Mouse (Mus musculus) myocyte (in vitro differentiated cells): Measurements from ENCODE around the gene Hbq1b. TPM values are rescaled to one million over a fixed set of nuclear protein-coding genes. Genes with fewer than 3 reads are reported as not detected.

Source experiments
- H3K27me3 ChIP-seq: one replicate; pipeline ENCODE4 v1.6.1; 2011; ENCODE audit not compliant: control insufficient read depth, insufficient read depth, insufficient read length
- H3K36me3 ChIP-seq: one replicate; pipeline ENCODE4 v1.6.1; 2011; ENCODE audit not compliant: control insufficient read depth, insufficient read depth
- H3K4me2 ChIP-seq: one replicate; pipeline ENCODE4 v1.6.1; 2011; ENCODE audit warnings: low read depth, control low read depth
- H3K4me3 ChIP-seq: one replicate; pipeline ENCODE4 v1.5.1; 2011; ENCODE audit warnings: mild to moderate bottlenecking, control low read depth, moderate library complexity
- H3K79me2 ChIP-seq: one replicate; pipeline ENCODE4 v1.6.1; 2011; ENCODE audit not compliant: control insufficient read depth, insufficient read depth
- H3ac ChIP-seq: one replicate; pipeline ENCODE4 v1.6.1; 2011; ENCODE audit not compliant: control insufficient read depth, insufficient read length
- CEBPB ChIP-seq: IDR thresholded peaks from 2 replicates; pipeline ENCODE4 v1.6.1; 2011; ENCODE audit warnings: mild to moderate bottlenecking, moderate library complexity; ENCODE audit not compliant: poor library complexity, insufficient read depth, severe bottlenecking
- E2F4 ChIP-seq: IDR thresholded peaks from one replicate; pipeline ENCODE4 v1.6.1; 2011; ENCODE audit warnings: mild to moderate bottlenecking, control low read depth, moderate library complexity; ENCODE audit not compliant: insufficient read depth
- MAX ChIP-seq: IDR thresholded peaks from one replicate; pipeline ENCODE4 v1.6.1; 2011; ENCODE audit warnings: low read depth, mild to moderate bottlenecking, control low read depth
- MYOD1 ChIP-seq, 3 experiments: IDR thresholded peaks; one replicate each; pipeline ENCODE4 v1.6.1; 2011; ENCODE audit warnings: control low read depth in 2 of 3, low read depth in 2 of 3, mild to moderate bottlenecking in 2 of 3, moderate library complexity in 1 of 3; ENCODE audit not compliant: insufficient read length in 2 of 3, control insufficient read depth in 1 of 3
- MYOG ChIP-seq, 3 experiments: IDR thresholded peaks; one replicate each; pipeline ENCODE4 v1.6.1; 2011; ENCODE audit warnings: control low read depth in 2 of 3, low read depth in 2 of 3, mild to moderate bottlenecking in 2 of 3; ENCODE audit not compliant: insufficient read length in 2 of 3, control insufficient read depth in 1 of 3, insufficient read depth in 1 of 3
- POLR2A ChIP-seq: IDR thresholded peaks from one replicate; pipeline ENCODE4 v1.6.1; 2011; ENCODE audit warnings: low read depth, mild to moderate bottlenecking, control low read depth, moderate library complexity; ENCODE audit not compliant: insufficient read length
- POLR2AphosphoS2 ChIP-seq: IDR thresholded peaks from one replicate; pipeline ENCODE4 v1.6.1; 2011; ENCODE audit warnings: low read depth, control low read depth; ENCODE audit not compliant: insufficient read length
- REST ChIP-seq: IDR thresholded peaks from one replicate; pipeline ENCODE4 v1.6.1; 2011; ENCODE audit warnings: mild to moderate bottlenecking, control low read depth, moderate library complexity; ENCODE audit not compliant: insufficient read depth, insufficient read length
- SRF ChIP-seq: IDR thresholded peaks from one replicate; pipeline ENCODE4 v1.6.1; 2011; ENCODE audit warnings: low read depth; ENCODE audit not compliant: control insufficient read depth, insufficient read length
- TCF12 ChIP-seq: IDR thresholded peaks from one replicate; pipeline ENCODE4 v1.6.1; 2011; ENCODE audit warnings: mild to moderate bottlenecking, control low read depth; ENCODE audit not compliant: poor library complexity, insufficient read depth, severe bottlenecking
- TCF3 ChIP-seq: IDR thresholded peaks from one replicate; pipeline ENCODE4 v1.6.1; 2011; ENCODE audit warnings: low read depth, control low read depth; ENCODE audit not compliant: insufficient read length
- USF1 ChIP-seq: IDR thresholded peaks from one replicate; pipeline ENCODE4 v1.6.1; 2011; ENCODE audit warnings: low read depth, mild to moderate bottlenecking, control low read depth, moderate library complexity
- polyA plus RNA-seq: library from polyadenylated mRNA; unstranded; fragments of >200 nt; fragmentation: generic; extraction: Trizol; gene quantifications from one replicate; pipeline ENCODE4 v1.2.1, GENCODE M21; 2012; ENCODE audit warnings: missing spikeins

The Hbq1b gene
- polyA plus RNA-seq, 1 experiment = 0.16 TPM

GRCm38 (mm10) chr11:32302824-32303419 is 16.2 kb downstream of the Hbq1b start:
- Histone ChIP-seq H3K27me3 (peaks cover 7% of the 10 kb centered on the region), H3K79me2 (no peaks in the 10 kb centered on the region), H3K4me2 (no peak overlapping the region), H3K36me3 (no peaks in the 10 kb centered on the region), H3ac (no peak overlapping the region), H3K4me3 (no peak overlapping the region)
- TF ChIP-seq MYOD1 (IDR thresholded peaks at IDR 0.05; ENCODE audit: control insufficient read depth in 1 of 3, insufficient read length in 2 of 3, low read depth in 2 of 3) (peak in 1 of 3 experiments; percentile 55), REST (no peak)

DNA sequence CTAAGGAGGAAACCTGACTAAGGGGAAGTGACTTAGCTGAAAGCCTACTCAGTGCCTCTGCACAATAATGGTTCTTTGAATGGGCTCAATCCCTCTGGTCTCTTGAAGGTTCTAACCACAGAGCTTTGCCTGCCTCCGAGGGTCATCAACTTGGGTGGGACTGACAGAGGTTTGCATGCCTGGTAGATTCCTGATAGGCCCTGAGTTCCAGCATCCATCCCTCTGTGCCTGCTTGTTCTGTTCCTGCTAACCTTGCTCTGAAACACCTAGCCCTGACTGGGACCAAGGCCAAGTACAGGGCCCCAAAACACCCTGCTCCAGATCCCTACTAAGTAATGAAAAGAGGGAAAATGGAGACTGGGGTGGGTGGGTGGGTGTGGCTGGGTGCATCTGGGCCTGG is 16.7 kb downstream of the Hbq1b start:
- Histone ChIP-seq H3ac (no peak overlapping the region), H3K36me3 (no peaks in the 10 kb centered on the region), H3K79me2 (no peaks in the 10 kb centered on the region), H3K4me2 (no peak overlapping the region), H3K27me3 (peaks cover 7% of the 10 kb centered on the region), H3K4me3 (no peak overlapping the region)
- no peak for TF ChIP-seq REST
- no peak for TF ChIP-seq E2F4
- no peak for TF ChIP-seq MAX
- no peak for TF ChIP-seq TCF3
- TF ChIP-seq USF1 = no peak
- no peak for TF ChIP-seq TCF12
- no peak for TF ChIP-seq SRF
- no peak for TF ChIP-seq POLR2AphosphoS2
- TF ChIP-seq POLR2A = no peak
- TF ChIP-seq MYOD1 (IDR thresholded peaks at IDR 0.05; ENCODE audit: control insufficient read depth in 1 of 3, insufficient read length in 2 of 3, low read depth in 2 of 3) = no peak

DNA sequence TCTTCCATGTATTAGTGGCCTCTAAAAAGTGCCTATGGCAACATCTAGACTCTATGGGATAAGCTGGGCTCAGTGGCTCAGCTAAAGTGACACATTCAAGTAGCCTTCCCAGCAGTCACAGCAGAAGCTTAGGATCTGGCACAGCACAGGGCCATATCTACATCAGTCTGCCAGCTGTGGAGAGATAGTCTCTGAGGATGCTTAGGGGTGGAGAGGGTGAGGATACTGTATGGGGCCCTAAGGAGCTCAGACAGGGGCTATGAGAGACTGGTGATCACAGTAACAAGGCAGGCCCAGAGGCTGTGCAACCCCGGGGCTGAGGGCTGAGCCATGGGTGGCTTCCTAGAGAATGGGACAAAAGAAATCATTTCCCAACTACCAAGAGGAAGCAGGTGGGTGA is 20.2 kb downstream of the Hbq1b start:
- no peaks in the 10 kb centered on the region for H3K79me2 ChIP-seq
- H3K4me2 ChIP-seq = no peak overlapping the region
- TF ChIP-seq E2F4 (no peak), MYOD1 (IDR thresholded peaks at IDR 0.05; ENCODE audit: control insufficient read depth in 1 of 3, insufficient read length in 2 of 3, low read depth in 2 of 3) (no peak)
- H3K27me3 ChIP-seq = peaks cover 7% of the 10 kb centered on the region
- no peaks in the 10 kb centered on the region for H3K36me3 ChIP-seq
- no peak overlapping the region for H3K4me3 ChIP-seq
- H3ac ChIP-seq = no peak overlapping the region

- Histone ChIP-seq H3K27me3 (no peaks in the 10 kb centered on the region), H3K36me3 (no peaks in the 10 kb centered on the region), H3ac (no peak overlapping the region), H3K4me3 (no peak overlapping the region), H3K4me2 (no peak overlapping the region), H3K79me2 (no peaks in the 10 kb centered on the region)
- no peak for TF ChIP-seq TCF12
- no peak for TF ChIP-seq REST
- TF ChIP-seq MAX = no peak
- TF ChIP-seq MYOG (IDR thresholded peaks at IDR 0.05; ENCODE audit: control insufficient read depth in 1 of 3, insufficient read depth in 1 of 3, insufficient read length in 2 of 3, low read depth in 2 of 3) = no peak
- no peak for TF ChIP-seq CEBPB
- no peak for TF ChIP-seq POLR2A
- TF ChIP-seq E2F4 = no peak
- no peak for TF ChIP-seq POLR2AphosphoS2
- TF ChIP-seq MYOD1 (IDR thresholded peaks at IDR 0.05; ENCODE audit: control insufficient read depth in 1 of 3, insufficient read length in 2 of 3, low read depth in 2 of 3) = no peak
- no peak for TF ChIP-seq SRF
- TF ChIP-seq USF1 = no peak
- TF ChIP-seq TCF3 = no peak
Measured at GRCm38 (mm10) chr11:32309446-32309845, 22.7 kb downstream of the Hbq1b start.

DNA sequence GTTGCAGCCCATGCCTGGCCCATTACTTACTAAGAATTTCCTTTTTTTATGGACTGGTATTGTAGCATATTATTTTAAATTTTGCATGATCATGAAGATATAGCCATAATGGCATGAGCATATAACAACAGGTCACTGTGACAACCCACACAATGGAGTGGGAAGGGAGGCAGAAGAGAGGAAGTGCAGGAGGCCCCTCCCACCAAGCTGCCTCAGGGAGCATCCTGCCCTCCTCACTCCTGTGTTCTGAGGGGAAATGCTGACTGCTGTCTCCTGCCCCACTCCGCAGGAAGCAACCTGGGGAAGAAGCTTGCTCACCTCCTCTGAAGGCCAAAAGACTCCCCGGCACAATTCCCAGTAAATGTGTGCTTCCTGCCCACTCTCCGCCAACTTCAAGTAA is 23.2 kb downstream of the Hbq1b start:
- no peak overlapping the region for H3K4me3 ChIP-seq
- H3K4me2 ChIP-seq = no peak overlapping the region
- H3ac ChIP-seq = no peak overlapping the region
- TF ChIP-seq TCF3 (no peak), POLR2AphosphoS2 (no peak), MYOD1 (IDR thresholded peaks at IDR 0.05; ENCODE audit: control insufficient read depth in 1 of 3, insufficient read length in 2 of 3, low read depth in 2 of 3) (no peak)
- H3K36me3 ChIP-seq = no peaks in the 10 kb centered on the region
- no peaks in the 10 kb centered on the region for H3K27me3 ChIP-seq
- no peaks in the 10 kb centered on the region for H3K79me2 ChIP-seq
